Mouse (Mus musculus) left cerebral cortex, postnatal 14 days (tissue): ENCODE results near the gene Hmgcr. TPM values are rescaled to one million over a fixed set of nuclear protein-coding genes. Genes with fewer than 3 reads are reported as not detected.
"Not testable (repeated sequence)": the region's sequence is repeated elsewhere in the genome, so short reads cannot be mapped to it uniquely, and the experiment has no call there.

Source experiments
- DNase-seq, 2 experiments: peaks; one replicate each; pipeline ENCODE4 v3.0.0; 2021 to 2022; ENCODE audit warnings: low spot score in 2 of 2, mixed read lengths in 1 of 2
- intact Hi-C: fragments of 180-260 bp; cut with DNase I; formaldehyde crosslinking; loops from one replicate; pipeline ENCODE4 v1.15.1; 2025
- total RNA-seq, 2 experiments: library from RNA; stranded (reverse); gene quantifications; 2 replicates each; pipeline ENCODE4 v1.2.3; 2021

Gene Hmgcr
- total RNA-seq, 2 experiments from 2014 or later = 218 to 228 TPM

DNA sequence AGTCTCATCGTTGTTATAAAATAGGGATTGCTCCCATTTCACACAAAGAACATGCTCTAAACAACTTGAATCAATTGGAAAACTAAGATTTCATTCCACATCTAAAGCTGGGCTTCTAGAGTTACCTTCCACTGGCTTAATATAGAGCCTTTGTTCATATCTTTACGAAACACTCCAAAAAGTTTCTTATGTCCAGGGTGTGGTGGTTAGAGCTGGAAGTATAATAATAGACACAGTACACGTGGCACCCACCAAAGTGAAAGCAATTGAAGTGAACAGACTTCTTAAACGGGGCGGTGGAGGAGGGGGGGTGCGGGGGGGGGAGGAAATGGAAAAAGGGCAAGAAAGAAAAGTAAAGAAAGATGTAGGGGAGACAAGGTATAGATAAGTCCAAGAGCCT lies 1.5 kb upstream of the Hmgcr start:
- intact Hi-C loops = no loop called here
- DNase-seq = no peak

DNA sequence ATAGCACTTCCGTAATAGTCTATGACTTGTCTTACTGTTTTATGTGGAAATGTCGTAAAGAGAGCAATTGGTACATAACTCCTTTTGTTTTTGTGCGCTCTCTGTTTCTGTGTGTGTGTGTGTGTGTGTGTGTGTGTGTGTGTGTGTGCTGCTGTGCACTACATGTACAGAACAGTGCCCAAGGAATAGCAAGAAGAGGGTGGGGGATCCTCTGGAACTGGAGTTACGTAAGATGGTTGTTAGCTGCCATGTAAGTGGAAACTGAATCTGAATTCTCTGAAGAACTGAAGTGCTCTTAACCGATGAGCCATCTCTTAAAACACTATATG lies 1.1 kb upstream of the Hmgcr start:
- DNase-seq = no peak
- intact Hi-C loops = no loop called here

DNA sequence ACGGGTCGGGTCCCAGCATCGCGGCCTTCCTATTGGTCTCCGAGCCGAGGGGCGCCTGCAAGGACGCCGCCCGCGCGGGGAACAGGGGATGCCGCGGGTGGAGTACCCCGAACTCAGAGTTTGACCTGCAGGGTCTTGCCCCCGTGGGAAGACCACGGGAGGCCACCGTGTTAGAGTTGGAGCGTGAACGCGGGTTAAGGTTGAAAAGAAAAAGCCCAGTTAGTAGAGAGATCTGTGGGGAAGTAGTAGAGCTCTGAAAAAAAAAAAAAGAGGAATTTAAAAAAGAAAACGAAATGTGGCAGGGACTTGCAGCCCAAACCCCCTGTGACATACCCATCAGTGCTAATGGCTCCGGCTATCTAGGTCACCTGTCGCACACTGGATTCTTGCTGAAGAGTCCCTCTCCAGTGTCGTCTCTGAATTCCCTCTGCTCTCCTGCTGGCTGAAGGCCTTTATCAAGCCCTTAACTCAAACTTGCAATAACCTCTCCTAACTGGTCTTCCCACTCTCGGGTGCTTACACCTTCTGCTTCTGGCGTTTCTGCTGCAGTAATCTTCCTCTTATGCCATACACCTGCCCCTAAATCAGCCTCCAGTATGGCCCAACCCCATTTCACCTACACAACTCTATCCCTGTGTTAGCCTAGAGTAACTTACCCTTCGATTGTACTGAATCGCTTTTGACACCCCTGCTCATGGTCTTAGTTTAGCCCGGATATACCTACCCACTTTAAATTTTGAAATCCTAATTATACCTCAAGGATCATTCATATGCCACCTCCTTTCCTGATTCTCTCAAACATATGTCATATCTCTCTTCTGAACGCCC lies 556 bp upstream of the Hmgcr start:
- intact Hi-C loops = no loop called here
- DNase-seq = no peak

DNA sequence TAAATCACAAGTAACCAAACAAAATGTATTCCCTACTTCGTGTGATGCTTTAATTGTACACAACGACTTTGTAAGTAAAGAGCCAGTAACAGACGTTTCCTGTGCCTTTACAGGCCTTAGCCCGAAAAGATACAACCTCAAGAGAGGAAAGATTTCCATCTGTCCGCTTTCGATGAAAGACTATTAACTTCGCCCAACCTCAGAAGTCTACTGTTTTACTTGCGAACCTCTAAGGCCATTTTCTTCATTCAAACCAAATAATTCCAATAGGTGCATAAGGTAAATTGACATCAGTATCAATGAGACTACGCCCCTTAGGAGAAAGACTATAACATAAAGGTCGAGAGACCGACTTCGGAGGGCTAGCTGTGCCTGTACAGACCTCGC lies 724 bp downstream of the Hmgcr start:
- no peak for DNase-seq
- intact Hi-C loops = no loop called here

DNA sequence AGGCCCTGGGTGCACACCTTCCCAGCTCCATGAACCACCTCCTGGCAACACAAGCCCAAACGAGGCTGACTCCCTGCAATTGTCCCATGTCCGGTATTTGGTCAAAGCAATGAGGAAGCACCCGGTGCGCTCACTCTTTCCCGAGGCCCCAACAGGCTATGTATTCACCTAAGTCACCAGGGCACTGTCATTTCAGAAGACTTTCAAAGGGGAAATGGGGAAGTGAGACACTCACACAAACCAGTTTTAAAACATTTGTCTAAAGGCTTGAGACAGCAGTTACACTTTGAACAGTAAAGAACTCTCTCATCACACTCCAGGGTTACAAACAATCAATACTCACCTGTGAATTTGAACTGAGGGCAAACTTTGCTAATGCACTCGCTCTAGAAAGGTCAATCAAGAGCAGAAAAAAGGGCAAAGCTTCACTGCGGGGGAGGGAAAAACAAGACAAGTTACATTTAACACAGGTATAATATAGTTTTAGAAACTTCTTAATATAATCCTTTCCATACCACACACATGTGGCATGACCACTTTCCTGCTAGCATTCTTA lies 6.2 kb downstream of the Hmgcr start:
- intact Hi-C loops = no loop called here
- DNase-seq = no peak

DNA sequence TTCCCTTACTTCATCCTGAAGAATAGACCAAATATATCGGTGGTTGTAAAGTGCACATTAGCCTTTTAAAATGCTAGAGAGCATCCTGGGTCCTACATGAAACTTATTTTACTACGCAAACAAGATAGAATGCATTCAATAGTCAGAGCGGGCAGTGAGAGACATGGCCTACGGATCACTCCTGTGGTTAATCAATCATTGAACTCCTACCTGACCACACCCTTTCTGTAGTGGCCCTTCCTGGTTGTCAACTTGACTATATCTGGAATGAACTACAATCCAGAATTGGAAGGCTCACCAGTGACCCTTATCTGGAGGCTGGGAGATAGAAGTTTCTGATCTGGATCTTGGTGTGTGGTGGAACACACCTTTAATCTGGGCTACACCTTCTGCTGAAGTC lies 7.6 kb downstream of the Hmgcr start:
- intact Hi-C loops, DNase-seq: not testable (repeated sequence)

DNA sequence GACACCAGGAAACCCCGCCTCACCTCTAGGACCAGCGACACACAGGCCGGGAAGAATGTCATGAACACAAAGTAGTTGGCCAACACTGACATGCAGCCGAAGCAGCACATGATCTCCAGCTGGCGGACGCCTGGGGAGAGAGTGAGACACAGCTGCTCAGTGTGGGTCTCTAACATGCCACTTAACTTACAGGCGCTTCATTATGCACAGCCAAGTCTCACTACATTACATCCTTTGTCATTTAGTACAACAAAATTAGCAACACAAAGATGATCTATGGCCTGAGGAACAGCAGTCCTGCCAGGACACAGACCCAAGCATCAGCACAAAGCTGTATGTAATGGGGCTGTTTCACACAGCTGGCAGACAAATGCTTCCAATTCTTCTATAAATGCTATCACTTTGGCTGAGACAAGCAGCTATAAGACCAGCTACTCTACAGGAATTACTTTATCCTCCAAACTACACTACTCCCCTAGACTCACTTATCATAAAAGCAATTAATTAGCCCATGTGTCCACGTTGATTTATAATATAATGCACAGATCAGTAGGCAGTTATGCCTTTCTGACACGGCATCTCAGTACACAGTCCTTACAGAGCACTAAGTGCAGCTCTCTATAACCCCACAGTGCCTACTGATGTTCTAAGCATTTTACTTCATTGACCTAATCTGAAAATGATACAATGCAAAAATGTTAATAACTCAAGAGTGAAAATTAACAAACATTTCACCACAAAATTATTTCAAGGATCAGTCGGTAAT lies 10.5 kb downstream of the Hmgcr start:
- intact Hi-C loops = no loop called here
- DNase-seq = peak in 1 of 2 experiments; percentile 47

DNA sequence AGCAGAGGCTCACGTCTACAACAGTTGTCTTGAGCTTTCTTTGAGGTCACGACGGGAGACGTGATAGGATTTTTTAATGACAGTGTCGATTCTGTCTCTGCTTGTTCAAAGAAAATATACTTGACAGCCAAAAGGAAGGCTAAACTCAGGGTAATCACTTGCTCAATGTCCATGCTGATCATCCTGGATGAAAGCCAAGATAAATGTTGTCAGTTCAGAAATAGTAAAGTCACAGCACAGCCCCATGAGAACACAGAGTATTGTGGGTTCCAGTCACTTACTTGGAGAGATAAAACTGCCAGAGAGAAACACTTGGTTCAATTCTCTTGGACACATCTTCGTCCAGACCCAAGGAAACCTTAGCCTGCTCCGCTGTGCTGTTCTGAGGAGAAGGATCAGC lies 11.8 kb downstream of the Hmgcr start:
- no peak for DNase-seq
- intact Hi-C loops = loop anchor here (10.0 kb wide), 1 partner anchor 466 kb away; no protein-coding TSS in a partner anchor

DNA sequence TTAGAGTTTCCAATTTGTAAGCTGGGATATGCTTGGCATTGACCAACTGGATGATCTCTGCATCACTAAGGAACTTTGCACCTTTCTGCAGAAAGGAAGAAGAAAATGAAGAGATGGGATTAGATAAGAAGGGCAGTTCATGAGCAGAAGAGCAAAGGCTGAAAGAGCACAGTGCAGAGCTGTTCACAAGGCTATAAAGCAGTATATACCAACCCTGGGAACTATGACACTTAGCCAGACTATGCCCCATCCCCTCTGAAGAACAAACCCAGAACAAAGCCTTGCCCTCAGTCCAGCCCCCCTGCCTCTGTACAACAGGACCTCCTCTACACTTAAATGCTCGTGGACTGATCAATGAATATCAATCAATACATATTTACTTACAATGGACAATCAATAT lies 14.1 kb downstream of the Hmgcr start:
- intact Hi-C loops = loop anchor here (10.0 kb wide), 1 partner anchor 468 kb away; no protein-coding TSS in a partner anchor
- no peak for DNase-seq

DNA sequence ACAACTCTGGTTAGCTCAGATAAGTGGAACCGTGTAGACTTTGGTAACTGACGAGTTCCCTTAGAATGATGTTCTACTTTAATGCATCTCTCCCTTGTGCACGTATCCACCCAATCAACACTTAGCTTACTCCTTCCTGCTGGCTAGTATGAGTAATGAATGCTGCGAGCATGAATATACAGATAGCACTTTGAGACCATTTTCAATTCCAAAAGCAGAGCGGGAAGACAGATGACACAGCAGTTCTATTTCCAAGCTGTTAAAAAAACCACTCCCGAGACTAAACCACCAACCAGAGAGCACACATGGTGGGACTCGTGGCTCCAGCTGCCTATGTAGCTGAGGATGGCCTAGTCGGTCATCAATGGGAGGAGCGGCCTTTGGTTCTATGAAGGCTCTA lies 17.7 kb downstream of the Hmgcr start:
- peak; percentile 43 to 68 for DNase-seq
- intact Hi-C loops = loop anchor here (10.0 kb wide), 1 partner anchor 472 kb away; no protein-coding TSS in a partner anchor

DNA sequence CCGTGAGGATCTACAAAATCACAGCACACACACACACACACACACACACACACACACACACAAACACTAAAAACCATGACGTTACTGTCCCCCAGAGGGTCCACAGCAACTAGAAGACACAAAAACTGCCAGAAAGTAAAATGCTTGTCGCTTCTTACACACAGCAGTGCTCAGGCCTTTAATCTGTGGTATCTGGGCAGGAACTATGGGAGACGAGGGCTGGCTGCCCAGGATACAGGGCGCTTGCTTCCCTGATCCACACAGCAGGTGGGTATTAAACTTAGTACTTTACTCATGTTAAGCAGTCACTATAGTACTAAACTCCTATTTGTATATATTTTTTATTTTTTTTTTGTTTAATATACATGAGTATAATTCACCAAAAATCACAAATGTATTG lies 24.9 kb downstream of the Hmgcr start:
- DNase-seq = no peak
- intact Hi-C loops = no loop called here

DNA sequence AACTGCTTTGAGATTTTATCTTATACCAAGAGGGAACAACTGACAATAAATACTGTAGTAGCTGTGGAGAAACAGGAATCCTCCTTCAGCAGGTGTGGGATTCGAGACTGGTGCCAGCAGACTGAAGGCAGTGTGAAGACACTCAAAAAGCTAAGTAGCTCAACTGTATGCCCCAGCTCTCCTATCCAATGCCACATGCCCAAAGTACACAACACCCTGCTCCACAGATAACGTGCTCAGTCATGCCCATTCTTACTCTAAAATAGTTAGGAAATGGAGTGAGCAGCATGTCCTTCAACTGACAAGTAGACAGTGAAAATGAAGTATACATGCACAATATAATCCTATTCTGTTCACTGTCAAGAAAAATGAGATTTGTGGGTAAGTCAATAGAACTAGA lies 26.6 kb downstream of the Hmgcr start:
- intact Hi-C loops = no loop called here
- DNase-seq = no peak

DNA sequence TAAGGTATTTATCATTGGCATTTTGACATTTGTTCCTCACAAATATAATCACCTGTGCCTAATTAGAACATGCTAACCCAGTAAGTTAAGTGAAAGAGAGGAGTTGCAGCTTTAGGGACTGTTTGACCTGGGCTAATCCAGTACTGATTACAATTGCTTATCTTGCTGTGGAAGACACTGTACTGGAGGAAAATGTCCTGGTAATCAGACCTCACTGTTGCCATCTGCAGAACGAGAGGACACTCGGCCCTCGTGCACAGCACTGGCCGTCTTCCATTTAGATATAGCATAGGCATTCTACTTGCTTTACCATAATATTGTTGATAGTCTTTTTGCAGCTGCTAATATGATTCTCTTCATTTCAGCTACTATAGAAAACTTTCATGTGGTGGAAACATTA lies 40.3 kb downstream of the Hmgcr start:
- intact Hi-C loops = no loop called here
- DNase-seq = no peak

DNA sequence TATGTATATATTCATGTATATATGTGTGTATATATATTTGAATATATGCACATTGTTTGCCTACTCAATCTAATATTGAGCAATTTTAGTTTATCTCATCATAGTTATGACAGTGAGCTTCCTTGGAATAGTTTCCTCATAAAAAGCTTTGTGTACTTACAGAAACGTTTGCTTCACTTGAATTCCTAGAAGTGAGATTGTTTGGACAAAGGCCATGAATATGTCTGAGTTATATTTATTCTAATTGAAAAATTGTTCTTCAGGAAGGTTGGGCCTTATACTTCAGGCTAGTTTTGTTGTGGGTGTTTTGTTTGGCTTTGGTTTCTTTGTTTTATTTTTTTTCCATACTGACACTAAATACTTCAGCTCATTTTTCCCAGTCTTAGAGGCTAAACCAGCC lies 49.8 kb downstream of the Hmgcr start:
- intact Hi-C loops = no loop called here
- DNase-seq = no peak

DNA sequence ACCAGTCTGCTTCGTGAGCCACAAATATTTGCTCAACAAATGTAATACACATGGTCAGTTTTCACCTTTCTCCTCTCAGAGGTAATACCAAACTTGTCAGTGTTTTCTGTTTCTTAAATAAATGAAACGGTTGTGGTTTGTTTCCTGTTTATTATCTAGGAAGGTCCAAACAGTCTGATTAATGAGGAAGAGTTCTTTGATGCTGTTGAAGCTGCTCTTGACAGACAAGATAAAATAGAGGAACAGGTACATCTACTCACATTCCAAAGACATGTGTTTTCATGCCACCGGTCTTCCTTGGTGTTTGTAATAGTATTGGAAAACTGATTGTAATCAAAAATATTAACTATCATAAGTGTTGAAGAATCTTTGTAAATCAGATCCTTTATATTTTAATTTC lies 56.1 kb downstream of the Hmgcr start:
- DNase-seq = no peak
- intact Hi-C loops = no loop called here

DNA sequence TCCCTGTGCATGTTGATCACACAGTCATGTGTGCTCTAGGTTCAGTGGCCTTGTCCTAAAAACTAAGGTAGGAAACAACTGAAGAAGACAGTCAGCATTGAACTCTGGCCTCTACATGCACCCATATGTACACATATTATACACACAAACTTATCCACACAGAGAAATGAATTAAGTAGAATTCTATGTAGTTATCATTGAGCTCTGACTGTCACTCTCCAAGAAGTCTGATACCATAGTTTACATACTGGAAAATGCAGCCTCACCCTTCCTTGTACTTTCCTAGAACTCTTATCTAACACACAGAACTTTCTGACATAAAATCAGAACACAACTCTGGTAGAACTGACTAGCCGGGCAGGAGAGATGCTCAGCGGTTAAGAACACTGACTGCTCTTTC lies 66.5 kb downstream of the Hmgcr start:
- DNase-seq = no peak
- intact Hi-C loops = no loop called here

DNA sequence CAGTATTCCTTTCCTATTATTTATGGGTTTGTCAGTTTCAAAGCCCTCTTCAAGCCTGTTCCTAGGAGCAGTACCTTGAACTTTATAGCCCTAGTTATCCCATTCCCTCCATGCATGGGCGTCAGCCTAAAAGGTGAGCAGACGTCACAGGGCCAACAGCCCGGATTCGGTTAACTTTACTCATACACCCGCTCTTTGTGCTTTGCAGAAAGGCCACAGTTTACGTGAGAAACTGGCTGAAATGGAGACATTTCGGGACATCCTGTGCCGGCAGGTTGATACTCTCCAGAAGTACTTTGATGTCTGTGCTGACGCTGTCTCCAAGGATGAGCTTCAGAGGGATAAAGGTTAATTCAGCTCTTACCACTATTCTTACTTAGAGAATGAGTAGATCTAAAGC lies 71.6 kb downstream of the Hmgcr start:
- intact Hi-C loops = no loop called here
- no peak for DNase-seq
